13 mouse cellular contexts compared by ENCODE assay signal in the genomic region with DNA sequence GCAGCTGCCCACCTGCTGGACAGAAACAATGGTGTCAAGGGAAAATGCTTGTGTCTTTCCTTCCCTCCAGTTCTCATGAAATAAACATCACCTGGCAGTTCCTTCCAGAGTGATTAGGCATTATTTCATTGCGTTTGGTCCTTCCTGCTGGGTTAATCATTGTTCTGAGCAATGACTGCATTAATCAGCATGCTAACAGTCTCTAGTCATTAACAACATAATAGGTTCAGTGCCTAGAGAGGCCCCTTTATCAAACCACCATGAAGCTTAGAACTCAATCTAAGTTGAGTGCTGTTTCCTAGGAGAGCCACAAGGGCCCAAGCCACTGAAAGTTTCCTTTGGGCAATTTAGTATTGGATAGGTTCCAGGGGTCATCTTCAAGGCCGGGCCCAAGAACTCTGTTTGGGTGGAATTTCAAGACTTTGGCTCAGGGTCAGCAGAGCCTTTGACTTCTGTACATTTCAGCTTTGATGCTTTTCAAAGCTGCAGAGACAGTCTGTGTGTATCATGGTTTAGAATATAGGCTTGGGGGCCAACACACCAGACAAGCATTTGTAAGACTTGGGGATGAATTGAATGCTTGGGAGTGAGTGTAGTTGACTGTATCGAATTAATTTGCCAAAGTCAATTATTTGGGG.
A peak's percentile ranks its signal among the peaks of the same experiment; 100 is the strongest.
DNase-seq lines count a peak whose midpoint lies in the region; ATAC-seq lines count a peak whose summit lies in the region.
"Had no signal": no experiment of that assay in that cellular context is flagged by ENCODE, and none has a peak within 500 bp of the region (broad histone marks: within the 10 kb centered on the region; RNA-seq: fewer than 3 reads in every experiment).

No protein-coding gene starts in this region.

- H3K4me3 ChIP-seq in lung, embryonic 16.5 days (ENCODE audit: low read length) = no peak overlapping the region
- H3K4me3 ChIP-seq in brown adipose tissue, adult 24 weeks (ENCODE audit: insufficient read depth, low read depth, low read length) = no peak overlapping the region
- H3K4me3 ChIP-seq in intestine, embryonic 15.5 days (replicated peaks) = no peak overlapping the region
- no peak overlapping the region for H3K4me3 ChIP-seq in neural tube, embryonic 13.5 days
- H3K4me3 ChIP-seq in heart, embryonic 10.5 days = no peak overlapping the region
- H3K4me3 ChIP-seq: limb, embryonic 10.5 days; midbrain, embryonic 10.5 days had no signal

- ATAC-seq in lung, embryonic 16.5 days (ENCODE audit: low read depth) = peak; percentile 20; the same call in 1 of the 2 replicates
- ATAC-seq in intestine, embryonic 15.5 days = peak; percentile 75; the same call in 1 of the 2 replicates
- peak; percentile 84 for ATAC-seq in neural tube, embryonic 13.5 days (ENCODE audit: low read depth)
- ATAC-seq: liver, postnatal 0 days had no signal

- 41% methylated on average over 3 of the region's 3 CpGs for whole genome bisulfite sequencing in lung, embryonic 16.5 days
- WGBS in intestine, embryonic 15.5 days = 58% methylated on average over 3 of the region's 3 CpGs
- 30% methylated on average over 3 of the region's 3 CpGs for WGBS in neural tube, embryonic 13.5 days
- WGBS in heart, embryonic 10.5 days = 77% methylated on average over 3 of the region's 3 CpGs

- DNase-seq in lung, postnatal 25 days (ENCODE audit: low spot score) = no peak
- no peak for DNase-seq in frontal cortex, postnatal 10 days (ENCODE audit: low spot score in 2 of 2)
- no peak for DNase-seq in spleen, adult 12 weeks (ENCODE audit: low spot score)
- no peak for DNase-seq in heart, embryonic 10.5 days (ENCODE audit: low spot score)
- DNase-seq: gastrocnemius, postnatal 36 days; heart, postnatal 10 days; liver, postnatal 0 days had no signal

- no peaks in the 10 kb centered on the region for H3K27me3 ChIP-seq in lung, embryonic 16.5 days (ENCODE audit: control insufficient read depth, insufficient read depth, low read depth, low read length)
- H3K27me3 ChIP-seq in intestine, embryonic 15.5 days (replicated peaks) = no peaks in the 10 kb centered on the region
- H3K27me3 ChIP-seq in neural tube, embryonic 13.5 days = peaks cover 79% of the 10 kb centered on the region
- H3K27me3 ChIP-seq in heart, embryonic 10.5 days (ENCODE audit: insufficient read depth, poor library complexity, severe bottlenecking) = no peaks in the 10 kb centered on the region

- H3K9ac ChIP-seq in lung, embryonic 16.5 days (ENCODE audit: low read length) = no peak overlapping the region
- H3K9ac ChIP-seq in intestine, embryonic 15.5 days = no peak overlapping the region
- no peak overlapping the region for H3K9ac ChIP-seq in neural tube, embryonic 13.5 days
- H3K9ac ChIP-seq: liver, postnatal 0 days had no signal

- no peak overlapping the region for H3K27ac ChIP-seq in lung, embryonic 16.5 days (ENCODE audit: low read length)
- H3K27ac ChIP-seq in brown adipose tissue, adult 24 weeks (replicated peaks; ENCODE audit: low read depth, low read length) = 0 out of 2 replicates have a peak overlapping the region, but pooled peaks have one; percentile 30
- no peak overlapping the region for H3K27ac ChIP-seq in intestine, embryonic 15.5 days
- no peak overlapping the region for H3K27ac ChIP-seq in neural tube, embryonic 13.5 days (replicated peaks)
- H3K27ac ChIP-seq in heart, embryonic 10.5 days = no peak overlapping the region
- H3K27ac ChIP-seq: limb, embryonic 10.5 days; midbrain, embryonic 10.5 days had no signal

- H3K36me3 ChIP-seq in lung, embryonic 16.5 days (ENCODE audit: control insufficient read depth, insufficient read depth, low read length) = no peaks in the 10 kb centered on the region
- H3K36me3 ChIP-seq in intestine, embryonic 15.5 days = no peaks in the 10 kb centered on the region
- no peaks in the 10 kb centered on the region for H3K36me3 ChIP-seq in neural tube, embryonic 13.5 days
- no peaks in the 10 kb centered on the region for H3K36me3 ChIP-seq in heart, embryonic 10.5 days
- H3K36me3 ChIP-seq: midbrain, embryonic 10.5 days had no signal

- H3K9me3 ChIP-seq in lung, embryonic 16.5 days (ENCODE audit: control insufficient read depth, low read length) = no peaks in the 10 kb centered on the region
- H3K9me3 ChIP-seq in intestine, embryonic 15.5 days = no peaks in the 10 kb centered on the region
- no peaks in the 10 kb centered on the region for H3K9me3 ChIP-seq in neural tube, embryonic 13.5 days
- no peaks in the 10 kb centered on the region for H3K9me3 ChIP-seq in heart, embryonic 10.5 days
- H3K9me3 ChIP-seq: limb, embryonic 10.5 days; midbrain, embryonic 10.5 days had no signal

- H3K4me1 ChIP-seq in lung, embryonic 16.5 days (replicated peaks; ENCODE audit: control insufficient read depth, insufficient read depth, low read length) = peaks cover 16% of the 10 kb centered on the region
- peaks cover 25% of the 10 kb centered on the region for H3K4me1 ChIP-seq in brown adipose tissue, adult 24 weeks (ENCODE audit: control insufficient read depth, insufficient read depth, insufficient read length, low read length)
- no peaks in the 10 kb centered on the region for H3K4me1 ChIP-seq in intestine, embryonic 15.5 days (replicated peaks)
- peaks cover 33% of the 10 kb centered on the region for H3K4me1 ChIP-seq in neural tube, embryonic 13.5 days (replicated peaks)
- H3K4me1 ChIP-seq in heart, embryonic 10.5 days = peaks cover 47% of the 10 kb centered on the region

- H3K4me2 ChIP-seq in lung, embryonic 16.5 days (ENCODE audit: low read depth, low read length) = no peak overlapping the region
- no peak overlapping the region for H3K4me2 ChIP-seq in intestine, embryonic 15.5 days (replicated peaks)
- H3K4me2 ChIP-seq in neural tube, embryonic 13.5 days = no peak overlapping the region

Comparison
In these comparisons a context has a peak if more than half of its experiments do, and no peak if none do; other contexts are left out.
1. ATAC-seq: peak in every context shown above with its lines; median percentile 84 in neural tube, embryonic 13.5 days; 75 in intestine, embryonic 15.5 days; 20 in lung, embryonic 16.5 days.